Mouse (Mus musculus): ENCODE results near the gene Wdr66. TPM values are rescaled to one million over a fixed set of nuclear protein-coding genes. Genes with fewer than 3 reads are reported as not detected.
"Not testable (repeated sequence)": the region's sequence is repeated elsewhere in the genome, so short reads cannot be mapped to it uniquely, and the experiment has no call there.

Gene Wdr66
- polyA plus RNA-seq (2014; fragmentation: Nextera tagmentation; extraction: Ambion mirVana): 1.1 and 1.8 TPM in 2 replicates

DNA sequence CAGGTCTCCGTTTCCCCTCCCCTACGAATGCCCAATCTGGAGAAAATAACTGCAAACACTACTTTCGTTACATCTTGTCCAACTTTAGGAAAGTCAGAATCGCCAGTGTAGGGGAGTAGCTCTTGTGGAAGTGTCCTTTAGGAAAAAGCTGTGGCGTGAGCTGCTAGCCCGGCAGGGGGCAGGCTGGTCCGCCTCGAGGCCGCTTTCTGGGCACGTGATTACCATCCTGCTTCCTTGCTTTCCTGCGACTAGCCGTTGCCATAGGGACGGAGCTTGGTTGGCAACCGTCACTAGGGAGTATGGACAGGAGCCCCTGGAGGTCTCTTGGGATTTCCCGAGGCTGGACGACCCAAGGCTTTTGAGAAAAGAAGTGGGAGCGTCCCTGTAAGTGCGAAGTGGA, at the start of gene Wdr66:
Wdr66 (plus strand) TSS at position 269 of the 400 bp plus-strand sequence.
- H3K27me3 ChIP-seq (replicated peaks; ENCODE audit: control insufficient read depth, insufficient read depth, low read length): no peaks in the 10 kb centered on the region
- no peaks in the 10 kb centered on the region for H3K9me3 ChIP-seq (ENCODE audit: control insufficient read depth, low read length)
- H3K4me1 ChIP-seq (replicated peaks; ENCODE audit: control insufficient read depth, insufficient read depth, low read length): no peaks in the 10 kb centered on the region
- H3K4me2 ChIP-seq (ENCODE audit: low read length): peak within 1 kb of the TSS; percentile 33; the same call in 1 of the 2 replicates
- no peak within 1 kb of the TSS for H3K27ac ChIP-seq (ENCODE audit: low read depth)
- WGBS: 3% methylated on average over 18 of the region's 18 CpGs
- DNase-seq (ENCODE audit: low spot score) (peak; percentile 93), ATAC-seq (replicated peaks; ENCODE audit: low FRiP score, low TSS enrichment, low read depth) (peak; percentile 92)
- H3K4me3 ChIP-seq (ENCODE audit: low read depth, low read length): no peak within 1 kb of the TSS
- H3K9ac ChIP-seq (ENCODE audit: low read length): no peak within 1 kb of the TSS
- H3K36me3 ChIP-seq (ENCODE audit: control insufficient read depth, insufficient read depth, low read length): peaks cover 8% of the 10 kb centered on the region

DNA sequence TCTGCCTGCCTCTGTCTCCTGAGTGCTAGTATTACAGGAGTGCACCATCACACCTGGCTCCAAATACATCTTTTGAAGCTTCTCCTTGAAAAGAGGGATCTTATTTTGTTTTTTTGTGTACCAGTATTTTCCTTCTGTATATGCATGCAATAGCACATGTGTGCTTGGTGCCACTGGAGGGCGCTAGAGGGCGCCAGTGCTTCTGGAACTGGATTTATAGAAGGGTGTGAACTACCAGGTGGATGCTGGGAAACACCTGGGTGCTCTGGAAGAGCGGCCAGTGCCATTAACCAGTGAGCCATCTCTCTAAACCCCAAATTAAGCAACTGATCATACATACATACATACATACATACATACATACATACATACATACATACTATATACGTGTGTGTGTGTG, 49.1 kb upstream of the Wdr66 start:
- H3K9ac ChIP-seq (ENCODE audit: low read length); DNase-seq (ENCODE audit: low spot score): not testable (repeated sequence)
- WGBS: 61% methylated on average over 3 of the region's 4 CpGs

DNA sequence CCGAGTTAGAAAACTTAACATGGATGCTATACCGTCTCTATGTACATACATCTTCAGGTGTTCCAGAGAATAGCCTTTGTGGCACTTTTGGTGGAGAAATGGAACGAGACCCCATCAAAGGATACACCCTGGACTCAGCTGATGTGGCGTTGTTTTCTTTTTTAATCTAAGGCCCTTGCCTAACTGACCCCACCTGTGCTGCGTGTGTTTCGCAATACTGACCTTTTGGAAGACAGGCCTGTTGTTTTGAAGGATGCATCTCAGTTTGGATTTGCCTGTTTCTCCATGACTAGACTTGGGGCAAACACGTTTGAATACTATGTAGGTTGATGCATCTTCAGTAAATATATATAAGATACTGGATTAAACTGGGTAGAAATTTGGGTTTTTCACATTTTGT, 48.3 kb upstream of the Wdr66 start:
- WGBS: 84% methylated on average over 7 of the region's 7 CpGs
- not testable (repeated sequence) for ATAC-seq (replicated peaks; ENCODE audit: low FRiP score, low TSS enrichment, low read depth); H3K4me1 ChIP-seq (replicated peaks; ENCODE audit: control insufficient read depth, insufficient read depth, low read length); H3K4me3 ChIP-seq (ENCODE audit: low read depth, low read length); H3K9ac ChIP-seq (ENCODE audit: low read length); DNase-seq (ENCODE audit: low spot score); H3K36me3 ChIP-seq (ENCODE audit: control insufficient read depth, insufficient read depth, low read length); H3K9me3 ChIP-seq (ENCODE audit: control insufficient read depth, low read length); H3K4me2 ChIP-seq (ENCODE audit: low read length); H3K27ac ChIP-seq (ENCODE audit: low read depth); H3K27me3 ChIP-seq (replicated peaks; ENCODE audit: control insufficient read depth, insufficient read depth, low read length)

More for the DNA sequence above, 49.1 kb upstream of the Wdr66 start:
- H3K27ac ChIP-seq (ENCODE audit: low read depth); ATAC-seq (replicated peaks; ENCODE audit: low FRiP score, low TSS enrichment, low read depth); H3K36me3 ChIP-seq (ENCODE audit: control insufficient read depth, insufficient read depth, low read length); H3K9me3 ChIP-seq (ENCODE audit: control insufficient read depth, low read length); H3K4me3 ChIP-seq (ENCODE audit: low read depth, low read length); H3K4me1 ChIP-seq (replicated peaks; ENCODE audit: control insufficient read depth, insufficient read depth, low read length); H3K27me3 ChIP-seq (replicated peaks; ENCODE audit: control insufficient read depth, insufficient read depth, low read length); H3K4me2 ChIP-seq (ENCODE audit: low read length): not testable (repeated sequence)

DNA sequence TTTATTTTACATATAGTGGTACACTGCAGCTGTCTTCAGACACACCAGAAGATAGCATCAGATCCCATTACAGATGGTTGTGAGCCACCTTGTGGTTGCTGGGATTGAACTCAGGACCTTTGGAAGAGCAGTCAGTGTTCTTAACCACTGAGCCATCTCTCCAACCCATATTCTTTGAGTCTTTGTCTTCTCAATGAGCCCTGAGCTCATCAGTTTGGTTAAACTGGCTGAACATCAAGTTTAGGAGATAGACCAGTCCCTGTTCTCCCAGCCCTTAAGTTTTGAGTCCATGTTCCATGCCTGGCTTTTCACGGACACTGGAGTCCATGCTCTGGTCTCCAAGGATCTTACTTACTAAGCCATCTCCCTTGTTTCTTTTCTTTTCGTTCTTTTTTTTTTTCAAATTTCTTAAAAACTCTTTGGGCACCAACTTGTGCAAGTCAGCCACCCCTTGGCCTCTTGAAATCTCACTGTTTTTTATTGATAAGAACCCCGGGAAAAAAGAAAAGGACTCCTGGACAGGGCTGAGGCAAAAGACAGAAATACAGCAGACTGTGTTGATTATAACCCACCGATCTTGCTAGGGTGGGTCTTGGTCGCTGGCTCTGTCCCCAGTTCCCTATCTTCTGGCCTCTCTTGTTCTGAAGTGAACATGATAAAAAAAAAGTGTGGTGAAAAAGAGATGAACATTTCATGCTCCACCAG, 29.4 kb upstream of the Wdr66 start:
- not testable (repeated sequence) for H3K9ac ChIP-seq (ENCODE audit: low read length); H3K27me3 ChIP-seq (replicated peaks; ENCODE audit: control insufficient read depth, insufficient read depth, low read length); H3K27ac ChIP-seq (ENCODE audit: low read depth); H3K4me2 ChIP-seq (ENCODE audit: low read length); H3K36me3 ChIP-seq (ENCODE audit: control insufficient read depth, insufficient read depth, low read length); ATAC-seq (replicated peaks; ENCODE audit: low FRiP score, low TSS enrichment, low read depth); DNase-seq (ENCODE audit: low spot score); H3K4me3 ChIP-seq (ENCODE audit: low read depth, low read length); H3K4me1 ChIP-seq (replicated peaks; ENCODE audit: control insufficient read depth, insufficient read depth, low read length); H3K9me3 ChIP-seq (ENCODE audit: control insufficient read depth, low read length)
- WGBS: 70% methylated on average over 3 of the region's 5 CpGs

DNA sequence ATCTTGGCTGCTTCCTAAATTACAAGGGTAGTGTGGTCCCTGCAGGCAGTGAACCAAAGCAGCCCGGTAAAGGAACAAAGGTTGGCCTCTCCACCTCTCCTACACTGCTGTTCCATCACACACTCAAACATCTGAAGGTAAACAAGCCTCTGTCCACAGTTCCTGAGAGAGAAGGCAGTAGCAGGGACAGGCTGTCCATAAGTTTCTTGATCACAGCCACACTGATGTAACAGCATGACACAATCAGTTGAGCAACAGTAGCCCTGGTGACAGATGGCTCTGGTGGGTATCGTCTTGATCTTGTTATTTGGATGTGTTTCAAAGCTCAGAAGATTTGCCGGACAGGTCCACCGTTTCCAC, 28.9 kb upstream of the Wdr66 start:
- Histone ChIP-seq H3K27me3 (replicated peaks; ENCODE audit: control insufficient read depth, insufficient read depth, low read length) (no peaks in the 10 kb centered on the region), H3K4me3 (ENCODE audit: low read depth, low read length) (no peak overlapping the region), H3K9ac (ENCODE audit: low read length) (no peak overlapping the region), H3K4me2 (ENCODE audit: low read length) (no peak overlapping the region), H3K27ac (ENCODE audit: low read depth) (no peak overlapping the region), H3K9me3 (ENCODE audit: control insufficient read depth, low read length) (no peaks in the 10 kb centered on the region), H3K36me3 (ENCODE audit: control insufficient read depth, insufficient read depth, low read length) (no peaks in the 10 kb centered on the region), H3K4me1 (replicated peaks; ENCODE audit: control insufficient read depth, insufficient read depth, low read length) (no peaks in the 10 kb centered on the region)
- DNase-seq (ENCODE audit: low spot score) (no peak), ATAC-seq (replicated peaks; ENCODE audit: low FRiP score, low TSS enrichment, low read depth) (no peak)
- 76% methylated on average over 4 of the region's 4 CpGs for WGBS

DNA sequence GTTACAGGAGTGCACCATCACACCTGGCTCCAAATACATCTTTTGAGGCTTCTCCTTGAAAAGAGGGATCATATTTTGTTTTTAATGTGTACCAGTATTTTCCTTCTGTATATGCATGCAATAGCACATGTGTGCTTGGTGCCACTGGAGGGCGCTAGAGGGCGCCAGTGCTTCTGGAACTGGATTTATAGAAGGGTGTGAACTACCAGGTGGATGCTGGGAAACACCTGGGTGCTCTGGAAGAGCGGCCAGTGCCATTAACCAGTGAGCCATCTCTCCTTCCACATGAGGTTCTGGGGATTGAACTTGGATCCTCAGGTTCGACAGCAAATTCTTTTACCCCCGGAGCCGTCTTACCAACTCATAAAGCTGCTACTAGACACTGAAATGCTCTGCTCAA, 28.0 kb upstream of the Wdr66 start:
- ATAC-seq (replicated peaks; ENCODE audit: low FRiP score, low TSS enrichment, low read depth): not testable (repeated sequence)

DNA sequence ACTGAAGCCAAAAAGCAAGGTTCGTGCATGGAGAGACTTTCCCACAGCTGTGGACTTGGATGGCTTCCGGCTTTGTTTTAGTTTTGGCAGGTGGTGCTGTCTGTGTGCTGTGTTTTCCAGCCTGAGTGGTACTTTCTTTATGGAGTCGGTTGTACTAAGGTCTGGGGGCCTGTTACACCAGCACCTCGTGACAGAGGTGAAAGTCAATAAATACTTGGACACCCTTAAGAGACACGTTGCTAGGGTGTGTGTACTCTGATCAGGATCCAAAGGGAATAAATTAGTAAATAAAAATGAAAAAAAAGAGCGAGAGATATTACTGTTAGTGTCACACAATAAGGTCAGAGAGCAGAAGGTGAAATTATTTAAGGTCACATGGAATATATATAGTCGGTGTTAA, 25.1 kb upstream of the Wdr66 start:
- Histone ChIP-seq H3K9ac (ENCODE audit: low read length) (no peak overlapping the region), H3K4me2 (ENCODE audit: low read length) (no peak overlapping the region), H3K9me3 (ENCODE audit: control insufficient read depth, low read length) (no peaks in the 10 kb centered on the region), H3K4me3 (ENCODE audit: low read depth, low read length) (no peak overlapping the region), H3K27ac (ENCODE audit: low read depth) (no peak overlapping the region), H3K4me1 (replicated peaks; ENCODE audit: control insufficient read depth, insufficient read depth, low read length) (peaks cover 11% of the 10 kb centered on the region), H3K27me3 (replicated peaks; ENCODE audit: control insufficient read depth, insufficient read depth, low read length) (no peaks in the 10 kb centered on the region), H3K36me3 (ENCODE audit: control insufficient read depth, insufficient read depth, low read length) (no peaks in the 10 kb centered on the region)
- DNase-seq (ENCODE audit: low spot score): no peak
- WGBS: 86% methylated on average over 7 of the region's 7 CpGs
- no peak for ATAC-seq (replicated peaks; ENCODE audit: low FRiP score, low TSS enrichment, low read depth)

More for the DNA sequence above, 28.0 kb upstream of the Wdr66 start:
- not testable (repeated sequence) for H3K9me3 ChIP-seq (ENCODE audit: control insufficient read depth, low read length); H3K36me3 ChIP-seq (ENCODE audit: control insufficient read depth, insufficient read depth, low read length); DNase-seq (ENCODE audit: low spot score); H3K4me3 ChIP-seq (ENCODE audit: low read depth, low read length); H3K27ac ChIP-seq (ENCODE audit: low read depth); H3K9ac ChIP-seq (ENCODE audit: low read length); H3K4me2 ChIP-seq (ENCODE audit: low read length); H3K4me1 ChIP-seq (replicated peaks; ENCODE audit: control insufficient read depth, insufficient read depth, low read length); H3K27me3 ChIP-seq (replicated peaks; ENCODE audit: control insufficient read depth, insufficient read depth, low read length)
- 58% methylated on average over 5 of the region's 6 CpGs for whole genome bisulfite sequencing

DNA sequence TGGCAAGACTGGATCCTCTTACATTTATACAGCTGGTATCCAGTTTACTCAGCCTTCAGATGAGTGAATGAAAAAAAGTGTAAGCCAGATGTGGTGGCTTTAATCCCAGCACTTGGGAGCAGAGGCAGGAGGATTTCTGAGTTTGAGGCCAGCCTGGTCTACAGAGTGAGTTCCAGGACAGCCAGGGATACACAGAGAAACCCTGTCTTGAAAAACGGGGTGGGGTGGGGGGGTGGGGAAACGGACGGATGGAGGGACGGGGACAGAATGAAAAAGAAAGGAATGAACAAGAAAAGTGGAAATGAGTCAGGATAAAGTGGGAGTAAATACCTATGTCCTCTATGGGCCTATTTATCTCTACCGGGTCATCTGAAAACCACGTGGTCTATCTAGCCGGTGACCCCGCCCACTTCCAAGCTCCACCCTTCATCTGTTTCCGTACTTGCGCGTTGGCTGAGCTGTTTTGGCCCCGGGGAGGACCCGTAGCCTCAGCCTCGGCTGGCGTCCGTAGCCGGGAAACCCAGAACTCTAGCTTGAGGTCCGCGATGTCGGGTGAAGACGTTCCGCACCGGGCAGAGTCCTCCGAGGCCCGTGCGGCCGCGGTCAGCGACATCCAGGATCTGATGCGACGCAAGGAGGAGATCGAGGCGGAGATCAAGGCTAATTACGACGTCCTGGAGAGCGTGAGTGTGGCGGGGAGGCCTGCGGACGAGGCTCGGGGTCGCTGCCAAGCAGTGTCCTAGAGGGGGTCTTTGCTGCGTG, 24.0 kb upstream of the Wdr66 start:
- H3K4me3 ChIP-seq (ENCODE audit: low read depth, low read length): peak overlapping the region; percentile 87
- H3K27me3 ChIP-seq (replicated peaks; ENCODE audit: control insufficient read depth, insufficient read depth, low read length): no peaks in the 10 kb centered on the region
- peak overlapping the region; percentile 89 for H3K9ac ChIP-seq (ENCODE audit: low read length)
- 0 out of 2 replicates have a peak overlapping the region, but pooled peaks have one; percentile 27 for H3K27ac ChIP-seq (ENCODE audit: low read depth)
- H3K36me3 ChIP-seq (ENCODE audit: control insufficient read depth, insufficient read depth, low read length): 0 out of 2 replicates have a peak, but pooled peaks cover 3% of the 10 kb centered on the region
- peak; percentile 88 for ATAC-seq (replicated peaks; ENCODE audit: low FRiP score, low TSS enrichment, low read depth)
- H3K4me1 ChIP-seq (replicated peaks; ENCODE audit: control insufficient read depth, insufficient read depth, low read length): peaks cover 11% of the 10 kb centered on the region
- peak; percentile 96 for DNase-seq (ENCODE audit: low spot score)
- H3K9me3 ChIP-seq (ENCODE audit: control insufficient read depth, low read length): no peaks in the 10 kb centered on the region
- peak overlapping the region; percentile 77 for H3K4me2 ChIP-seq (ENCODE audit: low read length)
- 2% methylated on average over 42 of the region's 42 CpGs for WGBS

Data from intestine, embryonic 14.5 days (tissue).